ENCODE assay signal across 9 mouse cellular contexts in genomic region chr6:145048131-145048997, GRCm38 (mm10). TPM values are rescaled to one million over a fixed set of nuclear protein-coding genes. Genes with fewer than 3 reads are reported as not detected.
DNase-seq lines count a peak whose midpoint lies in the region; ATAC-seq and TF ChIP-seq lines count a peak whose summit lies in the region.
"Had no signal": no experiment of that assay in that cellular context is flagged by ENCODE, and none has a peak within 500 bp of the region (broad histone marks: within the 10 kb centered on the region; RNA-seq: fewer than 3 reads in every experiment).

No protein-coding gene starts in this region.

- H3K4me3 ChIP-seq in kidney, postnatal 0 days (replicated peaks; ENCODE audit: low read depth, low read length): peak overlapping the region; percentile 35
- peak overlapping the region; percentile 17; the same call in 1 of the 2 replicates for H3K4me3 ChIP-seq in brown adipose tissue, adult 24 weeks (ENCODE audit: insufficient read depth, low read depth, low read length)
- peak overlapping the region; percentile 51 for H3K4me3 ChIP-seq in forebrain, embryonic 11.5 days (ENCODE audit: low read depth, low read length)
- peak overlapping the region; percentile 60 for H3K4me3 ChIP-seq in midbrain, embryonic 12.5 days

- no peaks in the 10 kb centered on the region for H3K36me3 ChIP-seq in kidney, postnatal 0 days (ENCODE audit: insufficient read depth, low read length)
- H3K36me3 ChIP-seq in forebrain, embryonic 11.5 days (ENCODE audit: control insufficient read depth, insufficient read depth, low read length): no peaks in the 10 kb centered on the region
- no peaks in the 10 kb centered on the region for H3K36me3 ChIP-seq in midbrain, embryonic 12.5 days

- 0 out of 2 replicates have a peak, but pooled peaks cover 4% of the 10 kb centered on the region for H3K27me3 ChIP-seq in kidney, postnatal 0 days (ENCODE audit: insufficient read depth, low read length)
- H3K27me3 ChIP-seq in forebrain, embryonic 11.5 days (ENCODE audit: control insufficient read depth, insufficient read depth, low read length): no peaks in the 10 kb centered on the region
- H3K27me3 ChIP-seq in midbrain, embryonic 12.5 days: peaks cover 9% of the 10 kb centered on the region; the same call in 1 of the 2 replicates

- 0 out of 2 replicates have a peak, but pooled peaks cover 7% of the 10 kb centered on the region for H3K4me1 ChIP-seq in kidney, postnatal 0 days (replicated peaks; ENCODE audit: insufficient read depth, low read length)
- no peaks in the 10 kb centered on the region for H3K4me1 ChIP-seq in brown adipose tissue, adult 24 weeks (ENCODE audit: control insufficient read depth, insufficient read depth, insufficient read length, low read length)
- peaks cover 15% of the 10 kb centered on the region for H3K4me1 ChIP-seq in forebrain, embryonic 11.5 days (replicated peaks; ENCODE audit: control insufficient read depth, insufficient read depth, low read length)
- H3K4me1 ChIP-seq in midbrain, embryonic 12.5 days: peaks cover 56% of the 10 kb centered on the region

- DNase-seq in kidney, postnatal 0 days (ENCODE audit: low spot score): no peak
- DNase-seq in kidney, adult 9 months: no peak
- DNase-seq in forebrain, embryonic 11.5 days (ENCODE audit: low spot score): peak; percentile 77
- peak; percentile 38 to 49 for DNase-seq in layer of hippocampus, adult 8-10 months (ENCODE audit: low spot score in 2 of 2)
- no peak for DNase-seq in urinary bladder, postnatal 25 days (ENCODE audit: low spot score)

- WGBS in kidney, postnatal 0 days: 15% methylated on average over 64 of the region's 64 CpGs
- 1% methylated on average over 64 of the region's 64 CpGs for WGBS in forebrain, embryonic 11.5 days
- WGBS in midbrain, embryonic 12.5 days: under 1% methylated on average over 64 of the region's 64 CpGs

- peak overlapping the region; percentile 79 for H3K4me2 ChIP-seq in kidney, postnatal 0 days (ENCODE audit: low read length)
- H3K4me2 ChIP-seq in forebrain, embryonic 11.5 days (ENCODE audit: low read depth, low read length, severe bottlenecking): peak overlapping the region; percentile 97
- peak overlapping the region; percentile 97 for H3K4me2 ChIP-seq in midbrain, embryonic 12.5 days (replicated peaks)

- no peaks in the 10 kb centered on the region for H3K9me3 ChIP-seq in kidney, postnatal 0 days (replicated peaks; ENCODE audit: low read length)
- no peaks in the 10 kb centered on the region for H3K9me3 ChIP-seq in forebrain, embryonic 11.5 days (ENCODE audit: control insufficient read depth, low read length)
- no peaks in the 10 kb centered on the region for H3K9me3 ChIP-seq in midbrain, embryonic 12.5 days

- peak overlapping the region; percentile 6; the same call in 1 of the 2 replicates for H3K27ac ChIP-seq in kidney, postnatal 0 days
- no peak overlapping the region for H3K27ac ChIP-seq in brown adipose tissue, adult 24 weeks (replicated peaks; ENCODE audit: low read depth, low read length)
- H3K27ac ChIP-seq in forebrain, embryonic 11.5 days (ENCODE audit: low read depth, low read length): peak overlapping the region; percentile 42; the same call in 1 of the 2 replicates
- peak overlapping the region; percentile 83 for H3K27ac ChIP-seq in midbrain, embryonic 12.5 days (replicated peaks)
- H3K27ac ChIP-seq: macrophage had no signal

- 0 out of 2 replicates have a peak, but pooled peaks have one; percentile 4 for TF ChIP-seq CTCF in kidney, postnatal 0 days (IDR thresholded peaks at IDR 0.05; ENCODE audit: low read depth)

- peak; percentile 37 for ATAC-seq in kidney, postnatal 0 days (replicated peaks; ENCODE audit: low FRiP score, low read depth)
- ATAC-seq in forebrain, embryonic 11.5 days (replicated peaks; ENCODE audit: low FRiP score): peak; percentile 34
- ATAC-seq in midbrain, embryonic 12.5 days (ENCODE audit: low FRiP score, low read depth): peak; percentile 31
- no peak for ATAC-seq in monocyte, adult 5-6 weeks (replicated peaks; ENCODE audit: insufficient number of reproducible peaks, low FRiP score, low TSS enrichment, poor library complexity, severe bottlenecking)

- peak overlapping the region; percentile 35; the same call in 1 of the 2 replicates for H3K9ac ChIP-seq in kidney, postnatal 0 days (ENCODE audit: low read depth, low read length)
- peak overlapping the region; percentile 73 for H3K9ac ChIP-seq in forebrain, embryonic 11.5 days (ENCODE audit: low read length)
- peak overlapping the region; percentile 71 for H3K9ac ChIP-seq in midbrain, embryonic 12.5 days (replicated peaks)

RNA-seq across cellular contexts. Expression of gene Bcat1, which starts 27.6 kb away (rescaled TPM):
- polyA plus RNA-seq in kidney, postnatal 0 days (2015; fragmentation: Nextera tagmentation; extraction: Ambion mirVana): 5.8 TPM in 2 replicates
- 0.48 and 0.96 TPM in 2 replicates for polyA plus RNA-seq in brown adipose tissue, adult 24 weeks (2012; ENCODE audit: insufficient read depth, insufficient read length, missing spikeins)
- 110 and 115 TPM in 2 replicates for polyA plus RNA-seq in forebrain, embryonic 11.5 days (2014; fragmentation: Nextera tagmentation; extraction: Ambion mirVana)
- 100 to 1,000 TPM; 100 to 112 (median 107) TPM for total RNA-seq in layer of hippocampus, adult 8-10 months (2022)
- 105 and 107 TPM in 2 replicates for polyA plus RNA-seq in midbrain, embryonic 12.5 days (2016; fragmentation: Nextera tagmentation; extraction: Ambion mirVana)
- total RNA-seq in monocyte, adult 5-6 weeks (2017): not detected in 3 replicates
- polyA plus RNA-seq: macrophage had no signal

Comparison
In these comparisons a context has a peak if more than half of its experiments do, and no peak if none do; other contexts are left out.
1. DNase-seq: peak in forebrain, embryonic 11.5 days (single experiment) and layer of hippocampus, adult 8-10 months (2 of 2); none in kidney, postnatal 0 days (single experiment), kidney, adult 9 months (single experiment) and urinary bladder, postnatal 25 days (single experiment).
2. RNA of gene Bcat1, which starts 27.6 kb away (polyA plus RNA-seq): 110 to 115 TPM in forebrain, embryonic 11.5 days and 105 to 107 TPM in midbrain, embryonic 12.5 days; 5.8 TPM in kidney, postnatal 0 days and 0.48 to 0.96 TPM in brown adipose tissue, adult 24 weeks; every median in the first group is over 10 times any median in the second.
3. Peak in every context shown above with its lines, with median percentiles within 50 percentile points of each other: H3K4me2 ChIP-seq, H3K4me3 ChIP-seq and H3K9ac ChIP-seq.